Mouse (Mus musculus) myocyte (in vitro differentiated cells): ENCODE measurements around the gene Sucla2. TPM values are rescaled to one million over a fixed set of nuclear protein-coding genes. Genes with fewer than 3 reads are reported as not detected.

Experiments used
- H3K27me3 ChIP-seq: one replicate; pipeline ENCODE4 v1.6.1; 2011; ENCODE audit not compliant: control insufficient read depth, insufficient read depth, insufficient read length
- H3K36me3 ChIP-seq: one replicate; pipeline ENCODE4 v1.6.1; 2011; ENCODE audit not compliant: control insufficient read depth, insufficient read depth
- H3K4me2 ChIP-seq: one replicate; pipeline ENCODE4 v1.6.1; 2011; ENCODE audit warnings: low read depth, control low read depth
- H3K4me3 ChIP-seq: one replicate; pipeline ENCODE4 v1.5.1; 2011; ENCODE audit warnings: mild to moderate bottlenecking, control low read depth, moderate library complexity
- H3K79me2 ChIP-seq: one replicate; pipeline ENCODE4 v1.6.1; 2011; ENCODE audit not compliant: control insufficient read depth, insufficient read depth
- H3ac ChIP-seq: one replicate; pipeline ENCODE4 v1.6.1; 2011; ENCODE audit not compliant: control insufficient read depth, insufficient read length
- CEBPB ChIP-seq: IDR thresholded peaks from 2 replicates; pipeline ENCODE4 v1.6.1; 2011; ENCODE audit warnings: mild to moderate bottlenecking, moderate library complexity; ENCODE audit not compliant: poor library complexity, insufficient read depth, severe bottlenecking
- E2F4 ChIP-seq: IDR thresholded peaks from one replicate; pipeline ENCODE4 v1.6.1; 2011; ENCODE audit warnings: mild to moderate bottlenecking, control low read depth, moderate library complexity; ENCODE audit not compliant: insufficient read depth
- MAX ChIP-seq: IDR thresholded peaks from one replicate; pipeline ENCODE4 v1.6.1; 2011; ENCODE audit warnings: low read depth, mild to moderate bottlenecking, control low read depth
- MYOD1 ChIP-seq, 3 experiments: IDR thresholded peaks; one replicate each; pipeline ENCODE4 v1.6.1; 2011; ENCODE audit warnings: control low read depth in 2 of 3, low read depth in 2 of 3, mild to moderate bottlenecking in 2 of 3, moderate library complexity in 1 of 3; ENCODE audit not compliant: insufficient read length in 2 of 3, control insufficient read depth in 1 of 3
- MYOG ChIP-seq, 3 experiments: IDR thresholded peaks; one replicate each; pipeline ENCODE4 v1.6.1; 2011; ENCODE audit warnings: control low read depth in 2 of 3, low read depth in 2 of 3, mild to moderate bottlenecking in 2 of 3; ENCODE audit not compliant: insufficient read length in 2 of 3, control insufficient read depth in 1 of 3, insufficient read depth in 1 of 3
- POLR2AphosphoS2 ChIP-seq: IDR thresholded peaks from one replicate; pipeline ENCODE4 v1.6.1; 2011; ENCODE audit warnings: low read depth, control low read depth; ENCODE audit not compliant: insufficient read length
- REST ChIP-seq: IDR thresholded peaks from one replicate; pipeline ENCODE4 v1.6.1; 2011; ENCODE audit warnings: mild to moderate bottlenecking, control low read depth, moderate library complexity; ENCODE audit not compliant: insufficient read depth, insufficient read length
- SRF ChIP-seq: IDR thresholded peaks from one replicate; pipeline ENCODE4 v1.6.1; 2011; ENCODE audit warnings: low read depth; ENCODE audit not compliant: control insufficient read depth, insufficient read length
- TCF12 ChIP-seq: IDR thresholded peaks from one replicate; pipeline ENCODE4 v1.6.1; 2011; ENCODE audit warnings: mild to moderate bottlenecking, control low read depth; ENCODE audit not compliant: poor library complexity, insufficient read depth, severe bottlenecking
- TCF3 ChIP-seq: IDR thresholded peaks from one replicate; pipeline ENCODE4 v1.6.1; 2011; ENCODE audit warnings: low read depth, control low read depth; ENCODE audit not compliant: insufficient read length
- USF1 ChIP-seq: IDR thresholded peaks from one replicate; pipeline ENCODE4 v1.6.1; 2011; ENCODE audit warnings: low read depth, mild to moderate bottlenecking, control low read depth, moderate library complexity
- polyA plus RNA-seq: library from polyadenylated mRNA; unstranded; fragments of >200 nt; fragmentation: generic; extraction: Trizol; gene quantifications from one replicate; pipeline ENCODE4 v1.2.1, GENCODE M21; 2012; ENCODE audit warnings: missing spikeins

The Sucla2 gene
- polyA plus RNA-seq, 1 experiment, result 59.5 TPM

DNA sequence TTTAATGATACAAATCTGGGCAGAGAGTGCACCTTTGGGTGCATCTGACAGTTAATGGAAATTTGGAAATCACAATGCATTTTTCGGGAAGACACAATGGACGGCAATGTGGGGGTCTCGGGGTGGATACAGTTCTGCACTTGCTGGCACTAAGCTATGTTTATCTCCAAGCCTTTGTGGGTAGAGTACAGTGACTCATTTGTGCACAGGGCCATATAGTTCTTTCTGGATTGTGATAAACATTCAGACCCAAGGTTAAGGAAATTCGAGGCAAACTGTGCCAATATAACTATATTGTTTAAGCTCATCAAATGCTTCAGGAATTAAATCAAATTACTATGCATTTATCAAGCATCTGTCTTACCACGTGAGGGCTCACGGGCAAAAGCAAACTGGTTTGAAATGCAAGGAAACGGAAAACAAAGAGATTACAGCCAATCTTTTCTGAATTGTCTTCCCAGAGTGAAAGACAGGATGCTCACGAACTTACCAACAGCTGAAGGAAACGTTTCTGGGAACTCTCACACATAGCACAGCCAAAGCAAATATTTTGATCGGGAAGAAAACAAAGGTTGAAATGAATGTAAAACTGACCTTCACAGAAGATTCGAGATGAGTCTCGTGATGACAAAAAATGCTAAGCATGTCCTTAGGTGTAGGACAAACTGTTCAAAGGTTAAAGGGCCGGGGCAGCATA, 21.7 kb upstream of the Sucla2 start:
- Histone ChIP-seq H3K4me3 (no peak overlapping the region), H3K36me3 (no peaks in the 10 kb centered on the region), H3ac (no peak overlapping the region), H3K27me3 (no peaks in the 10 kb centered on the region), H3K4me2 (peak overlapping the region; percentile 53), H3K79me2 (no peaks in the 10 kb centered on the region)
- no peak for TF ChIP-seq TCF12
- TF ChIP-seq CEBPB, result no peak
- no peak for TF ChIP-seq TCF3
- no peak for TF ChIP-seq MYOD1 (IDR thresholded peaks at IDR 0.05; ENCODE audit: control insufficient read depth in 1 of 3, insufficient read length in 2 of 3, low read depth in 2 of 3)
- TF ChIP-seq POLR2AphosphoS2, result no peak
- TF ChIP-seq MYOG (IDR thresholded peaks at IDR 0.05; ENCODE audit: control insufficient read depth in 1 of 3, insufficient read depth in 1 of 3, insufficient read length in 2 of 3, low read depth in 2 of 3), result no peak
- TF ChIP-seq REST, result no peak
- no peak for TF ChIP-seq USF1

DNA sequence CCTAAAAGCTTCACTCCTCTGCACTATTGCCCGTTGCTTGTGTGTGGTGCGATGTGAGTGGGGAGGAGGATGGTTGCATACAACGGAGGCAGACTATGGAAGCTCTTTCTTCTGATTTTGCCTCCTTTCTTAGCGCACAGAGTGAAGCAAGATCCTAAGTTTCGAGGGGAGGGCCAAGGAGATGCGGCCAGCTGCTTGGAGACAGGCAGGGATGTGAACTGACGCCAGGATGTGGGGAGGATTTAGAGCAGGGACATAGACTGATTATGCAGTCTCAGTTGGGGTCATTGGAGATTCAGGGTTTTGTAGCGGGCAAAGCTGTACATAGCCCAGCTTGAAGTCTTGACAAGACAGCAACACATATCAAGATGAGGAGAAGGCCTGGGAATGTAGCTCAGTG, 18.8 kb upstream of the Sucla2 start:
- H3K4me2 ChIP-seq, result no peak overlapping the region
- H3K4me3 ChIP-seq, result no peak overlapping the region
- no peaks in the 10 kb centered on the region for H3K27me3 ChIP-seq
- peaks cover 14% of the 10 kb centered on the region for H3K79me2 ChIP-seq
- no peak overlapping the region for H3ac ChIP-seq
- TF ChIP-seq USF1 (no peak), MAX (no peak), E2F4 (no peak), SRF (no peak), MYOG (IDR thresholded peaks at IDR 0.05; ENCODE audit: control insufficient read depth in 1 of 3, insufficient read depth in 1 of 3, insufficient read length in 2 of 3, low read depth in 2 of 3) (no peak), POLR2AphosphoS2 (no peak)
- H3K36me3 ChIP-seq, result no peaks in the 10 kb centered on the region

DNA sequence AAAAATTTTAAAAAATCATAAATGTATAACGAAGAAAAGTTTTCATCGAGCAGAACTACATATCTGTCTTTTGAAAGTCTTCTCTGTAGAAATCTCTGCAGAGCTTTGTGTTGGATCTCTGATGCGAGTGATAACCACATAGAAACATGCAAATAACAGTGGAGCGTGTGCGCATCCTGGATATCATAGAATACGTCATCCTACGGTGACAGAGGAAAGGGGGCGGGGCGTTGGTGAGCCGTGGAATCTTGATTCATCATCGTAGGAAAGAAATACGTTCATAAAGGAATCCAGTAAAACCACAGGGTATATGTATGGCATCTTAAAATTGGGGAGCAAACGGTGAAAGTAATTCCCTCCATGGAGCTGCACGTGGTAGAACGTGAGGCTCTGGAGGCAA, 17.9 kb upstream of the Sucla2 start:
- Histone ChIP-seq H3K27me3 (no peaks in the 10 kb centered on the region), H3K4me2 (no peak overlapping the region), H3K36me3 (no peaks in the 10 kb centered on the region), H3K79me2 (peaks cover 21% of the 10 kb centered on the region), H3ac (no peak overlapping the region), H3K4me3 (no peak overlapping the region)
- TF ChIP-seq MYOD1 (IDR thresholded peaks at IDR 0.05; ENCODE audit: control insufficient read depth in 1 of 3, insufficient read length in 2 of 3, low read depth in 2 of 3) (no peak), SRF (no peak)

DNA sequence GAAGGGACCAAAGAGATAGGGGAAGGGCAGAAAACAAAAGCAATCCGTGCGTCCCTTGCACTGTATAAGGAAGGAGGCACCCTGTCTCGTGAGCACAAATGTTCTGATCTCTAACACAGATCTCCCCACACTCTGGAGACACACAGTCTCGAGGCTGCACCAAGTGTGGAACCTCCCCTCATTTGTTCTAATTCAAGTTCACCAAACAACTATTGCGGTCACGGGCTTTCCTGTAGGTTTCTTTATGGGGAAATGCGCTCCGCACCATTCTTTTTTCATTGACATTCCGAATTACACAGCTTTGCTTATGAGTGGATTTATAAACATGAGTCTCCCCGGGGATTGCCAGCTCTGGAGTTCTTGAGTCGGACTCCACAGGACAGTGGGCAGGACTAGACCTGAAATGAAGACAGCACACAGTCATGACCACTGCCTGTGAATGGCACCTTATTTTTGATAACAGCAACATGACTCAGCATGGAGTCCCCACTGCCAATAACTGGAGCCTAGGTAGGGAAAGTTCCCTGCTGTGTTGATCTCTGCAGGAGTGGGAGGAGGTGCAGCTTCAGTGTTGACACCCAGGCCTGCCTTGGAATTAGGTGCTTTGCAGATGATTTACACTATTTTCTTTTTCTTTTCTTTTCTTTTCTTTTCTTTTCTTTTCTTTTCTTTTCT, 17.3 kb upstream of the Sucla2 start:
- no peaks in the 10 kb centered on the region for H3K27me3 ChIP-seq
- H3ac ChIP-seq, result no peak overlapping the region
- H3K79me2 ChIP-seq, result peaks cover 22% of the 10 kb centered on the region
- H3K36me3 ChIP-seq, result no peaks in the 10 kb centered on the region
- H3K4me3 ChIP-seq, result no peak overlapping the region
- H3K4me2 ChIP-seq, result no peak overlapping the region
- TF ChIP-seq REST (no peak), MYOD1 (IDR thresholded peaks at IDR 0.05; ENCODE audit: control insufficient read depth in 1 of 3, insufficient read length in 2 of 3, low read depth in 2 of 3) (no peak), TCF12 (no peak), CEBPB (no peak), USF1 (no peak)

DNA sequence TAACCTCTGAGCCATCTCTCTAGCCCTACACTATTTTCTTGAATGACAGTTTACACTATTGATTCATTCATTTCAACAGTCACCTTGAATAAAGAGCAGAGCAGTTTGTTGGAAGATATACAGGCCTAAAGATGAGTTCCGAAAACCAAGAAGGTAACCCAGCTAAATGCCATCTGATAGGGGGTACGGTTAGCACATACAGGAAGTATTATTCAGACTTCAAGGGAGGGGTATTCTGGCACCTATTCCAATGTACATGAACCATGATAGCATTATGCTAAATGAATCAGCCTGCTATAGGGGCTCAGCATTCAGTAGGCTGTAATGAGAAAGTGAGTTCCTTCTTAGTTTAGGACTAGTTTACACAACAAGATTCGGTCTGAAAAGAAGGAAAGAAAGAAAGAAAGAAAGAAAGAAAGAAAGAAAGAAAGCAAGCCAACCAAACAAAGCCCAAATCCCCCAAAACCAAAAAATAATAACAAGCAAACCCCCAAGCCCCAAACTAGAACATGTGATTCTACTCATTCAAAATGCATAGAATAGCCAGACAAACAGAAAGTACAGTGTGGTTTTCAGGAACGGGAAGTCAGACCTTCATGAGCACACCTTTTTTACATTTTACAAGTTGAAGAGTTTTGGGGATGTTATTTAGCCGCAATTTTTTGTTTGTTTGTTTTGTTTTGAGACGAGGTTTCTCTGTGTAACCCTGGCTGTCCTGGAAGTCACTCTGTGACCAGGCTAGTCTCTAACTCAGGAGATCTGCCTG, 16.3 kb upstream of the Sucla2 start:
- TF ChIP-seq CEBPB (no peak), MAX (no peak), MYOG (IDR thresholded peaks at IDR 0.05; ENCODE audit: control insufficient read depth in 1 of 3, insufficient read depth in 1 of 3, insufficient read length in 2 of 3, low read depth in 2 of 3) (no peak), TCF12 (no peak), REST (no peak), MYOD1 (IDR thresholded peaks at IDR 0.05; ENCODE audit: control insufficient read depth in 1 of 3, insufficient read length in 2 of 3, low read depth in 2 of 3) (no peak), E2F4 (no peak), USF1 (no peak), TCF3 (no peak), SRF (no peak), POLR2AphosphoS2 (no peak)
- H3K4me3 ChIP-seq, result no peak overlapping the region
- H3ac ChIP-seq, result no peak overlapping the region
- H3K27me3 ChIP-seq, result no peaks in the 10 kb centered on the region
- no peak overlapping the region for H3K4me2 ChIP-seq
- peaks cover 28% of the 10 kb centered on the region for H3K79me2 ChIP-seq
- H3K36me3 ChIP-seq, result no peaks in the 10 kb centered on the region
